Comparison of ENCODE assay signal across 8 mouse cellular contexts in genomic region chr17:67978786-67979185, GRCm38 (mm10). TPM values are rescaled to one million over a fixed set of nuclear protein-coding genes. Genes with fewer than 3 reads are reported as not detected.
DNase-seq lines count a peak whose midpoint lies in the region; ATAC-seq lines count a peak whose summit lies in the region.

No protein-coding gene starts in this region.

- no peaks in the 10 kb centered on the region for H3K27me3 ChIP-seq in liver, embryonic 12.5 days (replicated peaks)
- no peaks in the 10 kb centered on the region for H3K27me3 ChIP-seq in heart, embryonic 13.5 days (replicated peaks)
- no peaks in the 10 kb centered on the region for H3K27me3 ChIP-seq in stomach, embryonic 15.5 days (replicated peaks)

- no peaks in the 10 kb centered on the region for H3K36me3 ChIP-seq in liver, embryonic 12.5 days
- no peaks in the 10 kb centered on the region for H3K36me3 ChIP-seq in heart, embryonic 13.5 days
- no peaks in the 10 kb centered on the region for H3K36me3 ChIP-seq in stomach, embryonic 15.5 days

- H3K9me3 ChIP-seq in liver, embryonic 12.5 days (replicated peaks): no peaks in the 10 kb centered on the region
- H3K9me3 ChIP-seq in heart, embryonic 13.5 days: no peaks in the 10 kb centered on the region
- no peaks in the 10 kb centered on the region for H3K9me3 ChIP-seq in stomach, embryonic 15.5 days

- WGBS in liver, embryonic 12.5 days (ENCODE audit: insufficient replicate concordance): 59% methylated on average over 3 of the region's 3 CpGs
- 46% methylated on average over 3 of the region's 3 CpGs for WGBS in heart, embryonic 13.5 days
- WGBS in stomach, embryonic 15.5 days: 19% methylated on average over 3 of the region's 3 CpGs

- no peak overlapping the region for H3K4me3 ChIP-seq in liver, embryonic 12.5 days
- H3K4me3 ChIP-seq in heart, embryonic 13.5 days: no peak overlapping the region
- H3K4me3 ChIP-seq in stomach, embryonic 15.5 days (replicated peaks): no peak overlapping the region

- no peak for ATAC-seq in liver, embryonic 12.5 days
- ATAC-seq in heart, embryonic 13.5 days (ENCODE audit: extremely low read depth, insufficient number of reproducible peaks, low FRiP score, low TSS enrichment): peak; percentile 52; the same call in 1 of the 2 replicates
- ATAC-seq in stomach, embryonic 15.5 days (ENCODE audit: insufficient read depth, low FRiP score, low read depth): peak; percentile 60; the same call in 1 of the 2 replicates
- no peak for ATAC-seq in monocyte, adult 5-6 weeks (replicated peaks; ENCODE audit: insufficient number of reproducible peaks, low FRiP score, low TSS enrichment, poor library complexity, severe bottlenecking)

- H3K9ac ChIP-seq in liver, embryonic 12.5 days: no peak overlapping the region
- H3K9ac ChIP-seq in heart, embryonic 13.5 days: no peak overlapping the region
- no peak overlapping the region for H3K9ac ChIP-seq in stomach, embryonic 15.5 days

- no peak overlapping the region for H3K4me2 ChIP-seq in liver, embryonic 12.5 days
- no peak overlapping the region for H3K4me2 ChIP-seq in heart, embryonic 13.5 days
- H3K4me2 ChIP-seq in stomach, embryonic 15.5 days: no peak overlapping the region

- peak; percentile 30 for DNase-seq in liver
- peak; percentile 10 for DNase-seq in cerebellum, adult 9-11 months
- DNase-seq in kidney, postnatal 25 days: peak; percentile 73 to 77
- no peak for DNase-seq in layer of hippocampus, adult 8-10 months (ENCODE audit: low spot score in 2 of 2)

- no peaks in the 10 kb centered on the region for H3K4me1 ChIP-seq in liver, embryonic 12.5 days
- peaks cover 40% of the 10 kb centered on the region for H3K4me1 ChIP-seq in heart, embryonic 13.5 days
- H3K4me1 ChIP-seq in stomach, embryonic 15.5 days: peaks cover 18% of the 10 kb centered on the region

- no peak overlapping the region for H3K27ac ChIP-seq in liver, embryonic 12.5 days
- H3K27ac ChIP-seq in heart, embryonic 13.5 days (replicated peaks): peak overlapping the region; percentile 53
- H3K27ac ChIP-seq in stomach, embryonic 15.5 days: peak overlapping the region; percentile 45; the same call in 1 of the 2 replicates

RNA-seq across cellular contexts. Expression of gene Arhgap28, which starts 25.1 kb away (rescaled TPM):
- polyA plus RNA-seq in liver, embryonic 12.5 days (2016; fragmentation: Nextera tagmentation; extraction: Ambion mirVana): 5.9 and 6.8 TPM in 2 replicates
- polyA plus RNA-seq in heart, embryonic 13.5 days (2015; fragmentation: Nextera tagmentation; extraction: Ambion mirVana): 13.7 and 17.0 TPM in 2 replicates
- polyA plus RNA-seq in stomach, embryonic 15.5 days (2015; fragmentation: Nextera tagmentation; extraction: Ambion mirVana): 23.9 and 25.3 TPM in 2 replicates
- 1.3 TPM in 2 of 3 replicates, not detected in the other for total RNA-seq in monocyte, adult 5-6 weeks (2017)
- total RNA-seq in layer of hippocampus, adult 8-10 months (2022): under 1 TPM; 0.34 to 0.73 (median 0.61) TPM

Comparison
In these comparisons a context has a peak if more than half of its experiments do, and no peak if none do; other contexts are left out.
1. DNase-seq: peak in liver (single experiment), cerebellum, adult 9-11 months (single experiment) and kidney, postnatal 25 days (2 of 2); none in layer of hippocampus, adult 8-10 months (0 of 2).
2. ATAC-seq: peak in heart, embryonic 13.5 days (single experiment) and stomach, embryonic 15.5 days (single experiment); none in liver, embryonic 12.5 days (single experiment) and monocyte, adult 5-6 weeks (single experiment).